Mouse (Mus musculus): ENCODE measurements around the gene Anks1. TPM values are rescaled to one million over a fixed set of nuclear protein-coding genes. Genes with fewer than 3 reads are reported as not detected.

Gene Anks1
- polyA plus RNA-seq (2015; fragmentation: Nextera tagmentation; extraction: Ambion mirVana): 14.5 and 15.0 TPM in 2 replicates

DNA sequence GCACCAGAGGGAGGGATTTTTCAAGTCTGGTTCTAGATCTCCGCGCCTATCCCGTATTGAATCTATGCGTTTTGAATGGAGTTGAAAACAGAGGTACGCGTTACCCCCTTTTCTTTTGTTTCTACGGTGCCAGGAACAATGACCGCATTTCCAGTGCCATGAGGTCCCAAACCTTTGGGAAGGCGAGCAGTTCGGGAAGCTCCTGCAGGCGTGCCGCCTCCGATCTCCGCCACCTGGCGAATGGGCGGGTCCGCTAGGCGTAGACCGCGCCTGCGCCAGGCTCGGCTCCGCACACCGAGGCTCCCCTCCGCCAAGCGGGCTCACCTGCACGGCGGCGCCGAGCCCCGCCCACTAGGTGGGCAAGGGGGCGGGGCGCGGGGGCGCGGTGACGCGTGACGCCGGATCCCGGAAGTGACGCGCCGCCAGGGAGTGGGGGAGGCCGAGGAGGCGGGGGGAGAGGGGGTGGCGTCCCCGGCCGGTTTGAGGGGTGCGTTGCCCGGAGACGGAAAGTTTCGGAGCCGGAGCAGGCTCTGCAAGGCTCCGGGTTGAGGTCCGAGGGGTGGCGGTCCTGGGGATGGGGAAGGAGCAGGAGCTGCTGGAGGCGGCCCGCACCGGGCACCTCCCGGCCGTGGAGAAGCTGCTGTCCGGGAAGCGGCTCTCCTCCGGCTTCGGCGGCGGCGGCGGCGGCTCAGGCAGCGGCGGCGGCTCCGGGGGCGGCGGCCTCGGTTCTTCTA lies at the start of gene Anks1:
Gene Anks1 (plus strand): TSS at position 419 of the 734 bp plus-strand sequence.
- WGBS: under 1% methylated on average over 61 of the region's 78 CpGs
- peaks cover 26% of the 10 kb centered on the region for H3K4me1 ChIP-seq (ENCODE audit: insufficient read depth, low read length)
- peak; percentile 91 for ATAC-seq (ENCODE audit: low FRiP score, low TSS enrichment)
- no peaks in the 10 kb centered on the region for H3K27me3 ChIP-seq (ENCODE audit: insufficient read depth, low read length)
- H3K27ac ChIP-seq (ENCODE audit: low read length): peak within 1 kb of the TSS; percentile 81
- peak within 1 kb of the TSS; percentile 84 for H3K4me3 ChIP-seq (ENCODE audit: low read length)
- H3K4me2 ChIP-seq (replicated peaks; ENCODE audit: low read depth, low read length): peak within 1 kb of the TSS; percentile 67
- H3K9me3 ChIP-seq (ENCODE audit: low read length): no peaks in the 10 kb centered on the region
- H3K36me3 ChIP-seq (ENCODE audit: insufficient read depth, low read length): 0 out of 2 replicates have a peak, but pooled peaks cover 5% of the 10 kb centered on the region
- peak within 1 kb of the TSS; percentile 86 for H3K9ac ChIP-seq (replicated peaks; ENCODE audit: low read length)

DNA sequence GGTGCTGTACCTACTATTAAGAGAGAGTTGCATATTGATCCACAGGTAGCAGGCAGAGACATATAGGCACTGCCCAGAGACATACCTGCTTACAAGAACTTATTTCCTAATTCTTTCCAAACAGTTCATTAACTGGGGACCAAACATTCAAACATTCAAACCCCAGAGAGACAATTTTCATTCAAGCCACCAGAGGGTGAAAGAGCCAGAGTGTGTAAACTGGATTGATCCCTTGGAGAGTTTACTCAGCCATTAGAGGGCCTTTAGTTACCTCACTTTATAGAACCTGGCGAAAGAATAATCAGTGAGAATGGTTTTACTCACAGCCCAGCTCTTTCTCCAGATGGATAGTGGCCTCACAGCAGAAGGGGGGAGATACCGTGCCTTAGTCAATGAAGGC lies 43.6 kb upstream of the Anks1 start:
- Histone ChIP-seq H3K36me3 (ENCODE audit: insufficient read depth, low read length) (0 out of 2 replicates have a peak, but pooled peaks cover 3% of the 10 kb centered on the region), H3K27ac (ENCODE audit: low read length) (no peak overlapping the region), H3K9me3 (ENCODE audit: low read length) (0 out of 2 replicates have a peak, but pooled peaks cover 2% of the 10 kb centered on the region), H3K4me1 (ENCODE audit: insufficient read depth, low read length) (no peaks in the 10 kb centered on the region), H3K9ac (replicated peaks; ENCODE audit: low read length) (no peak overlapping the region), H3K4me3 (ENCODE audit: low read length) (no peak overlapping the region), H3K4me2 (replicated peaks; ENCODE audit: low read depth, low read length) (no peak overlapping the region), H3K27me3 (ENCODE audit: insufficient read depth, low read length) (no peaks in the 10 kb centered on the region)
- no peak for ATAC-seq (ENCODE audit: low FRiP score, low TSS enrichment)
- 85% methylated on average over 2 of the region's 2 CpGs for WGBS

DNA sequence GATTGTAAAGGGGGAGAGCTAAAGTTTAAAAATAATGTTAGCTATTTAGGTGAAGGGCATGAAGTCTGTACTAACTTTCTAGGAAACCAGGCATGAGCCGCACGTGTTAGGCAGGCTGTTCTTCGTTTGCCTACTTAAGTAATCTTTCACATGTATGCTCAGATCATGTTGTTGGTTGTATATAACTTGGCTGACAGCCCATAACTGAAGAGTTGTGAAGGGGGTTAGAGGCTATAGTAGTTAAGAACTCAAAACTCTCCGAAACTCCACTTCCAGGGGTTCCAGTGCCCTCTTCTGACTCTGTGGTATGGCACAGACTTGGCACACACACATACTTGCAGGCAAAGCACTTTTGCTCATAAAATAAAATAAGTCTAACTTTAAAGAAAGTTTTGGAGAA lies 42.4 kb upstream of the Anks1 start:
- H3K27ac ChIP-seq (ENCODE audit: low read length): no peak overlapping the region
- H3K9me3 ChIP-seq (ENCODE audit: low read length): 0 out of 2 replicates have a peak, but pooled peaks cover 2% of the 10 kb centered on the region
- no peak overlapping the region for H3K4me3 ChIP-seq (ENCODE audit: low read length)
- no peak for ATAC-seq (ENCODE audit: low FRiP score, low TSS enrichment)
- 73% methylated on average over 4 of the region's 4 CpGs for WGBS
- H3K4me1 ChIP-seq (ENCODE audit: insufficient read depth, low read length): no peaks in the 10 kb centered on the region
- H3K27me3 ChIP-seq (ENCODE audit: insufficient read depth, low read length): no peaks in the 10 kb centered on the region
- 0 out of 2 replicates have a peak, but pooled peaks cover 3% of the 10 kb centered on the region for H3K36me3 ChIP-seq (ENCODE audit: insufficient read depth, low read length)
- H3K9ac ChIP-seq (replicated peaks; ENCODE audit: low read length): no peak overlapping the region
- no peak overlapping the region for H3K4me2 ChIP-seq (replicated peaks; ENCODE audit: low read depth, low read length)

DNA sequence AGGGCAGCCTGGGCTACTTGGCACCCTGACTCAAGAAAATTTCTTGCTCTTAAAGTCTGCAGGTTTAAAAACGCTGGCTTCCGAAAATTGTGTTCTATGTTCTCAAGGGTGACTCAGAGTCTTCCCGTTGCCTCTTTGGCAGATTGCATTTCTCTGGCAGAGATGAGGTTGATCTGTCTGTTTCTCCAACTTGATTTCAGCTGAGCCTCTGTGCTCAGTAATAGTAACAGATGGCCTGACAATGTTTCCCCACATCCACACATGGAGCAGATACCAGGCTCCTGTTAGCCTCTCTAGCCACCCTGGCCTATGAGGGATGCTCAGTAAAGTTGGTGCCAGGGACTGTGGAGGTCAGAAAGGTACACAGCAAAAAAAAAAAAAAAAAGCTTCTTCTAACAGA lies 37.3 kb upstream of the Anks1 start:
- H3K4me2 ChIP-seq (replicated peaks; ENCODE audit: low read depth, low read length): no peak overlapping the region
- no peak overlapping the region for H3K4me3 ChIP-seq (ENCODE audit: low read length)
- 0 out of 2 replicates have a peak, but pooled peaks cover 2% of the 10 kb centered on the region for H3K9me3 ChIP-seq (ENCODE audit: low read length)
- H3K9ac ChIP-seq (replicated peaks; ENCODE audit: low read length): no peak overlapping the region
- no peak for ATAC-seq (ENCODE audit: low FRiP score, low TSS enrichment)
- H3K4me1 ChIP-seq (ENCODE audit: insufficient read depth, low read length): peaks cover 16% of the 10 kb centered on the region; the same call in 1 of the 2 replicates
- H3K27ac ChIP-seq (ENCODE audit: low read length): no peak overlapping the region
- H3K27me3 ChIP-seq (ENCODE audit: insufficient read depth, low read length): no peaks in the 10 kb centered on the region
- 0 out of 2 replicates have a peak, but pooled peaks cover 3% of the 10 kb centered on the region for H3K36me3 ChIP-seq (ENCODE audit: insufficient read depth, low read length)
- WGBS: 96% methylated on average over 3 of the region's 3 CpGs

DNA sequence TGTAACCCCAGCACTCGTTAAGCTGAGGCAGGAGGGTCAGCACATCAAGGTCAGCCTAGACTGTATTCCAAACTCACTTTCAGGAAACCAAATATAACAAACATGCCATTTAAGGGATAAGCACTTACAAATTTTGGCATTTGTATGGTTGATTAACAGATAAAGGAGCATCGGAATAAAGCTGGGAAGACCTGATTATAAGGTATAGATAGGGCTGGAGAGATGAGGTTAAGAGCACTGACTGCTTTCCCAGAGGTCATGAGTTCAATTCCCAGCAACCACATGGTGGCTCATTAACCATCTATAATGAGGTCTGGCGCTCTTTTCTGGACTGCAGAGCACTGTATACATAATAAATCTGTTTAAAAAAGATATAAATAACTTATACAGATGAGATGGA lies 35.5 kb upstream of the Anks1 start:
- H3K27me3 ChIP-seq (ENCODE audit: insufficient read depth, low read length): no peaks in the 10 kb centered on the region
- no peak for ATAC-seq (ENCODE audit: low FRiP score, low TSS enrichment)
- no peak overlapping the region for H3K9ac ChIP-seq (replicated peaks; ENCODE audit: low read length)
- no peak overlapping the region for H3K27ac ChIP-seq (ENCODE audit: low read length)
- H3K4me3 ChIP-seq (ENCODE audit: low read length): no peak overlapping the region
- H3K9me3 ChIP-seq (ENCODE audit: low read length): 0 out of 2 replicates have a peak, but pooled peaks cover 2% of the 10 kb centered on the region
- H3K36me3 ChIP-seq (ENCODE audit: insufficient read depth, low read length): 0 out of 2 replicates have a peak, but pooled peaks cover 3% of the 10 kb centered on the region
- H3K4me2 ChIP-seq (replicated peaks; ENCODE audit: low read depth, low read length): no peak overlapping the region
- WGBS: 60% methylated on average over 3 of the region's 3 CpGs
- H3K4me1 ChIP-seq (ENCODE audit: insufficient read depth, low read length): peaks cover 16% of the 10 kb centered on the region; the same call in 1 of the 2 replicates

DNA sequence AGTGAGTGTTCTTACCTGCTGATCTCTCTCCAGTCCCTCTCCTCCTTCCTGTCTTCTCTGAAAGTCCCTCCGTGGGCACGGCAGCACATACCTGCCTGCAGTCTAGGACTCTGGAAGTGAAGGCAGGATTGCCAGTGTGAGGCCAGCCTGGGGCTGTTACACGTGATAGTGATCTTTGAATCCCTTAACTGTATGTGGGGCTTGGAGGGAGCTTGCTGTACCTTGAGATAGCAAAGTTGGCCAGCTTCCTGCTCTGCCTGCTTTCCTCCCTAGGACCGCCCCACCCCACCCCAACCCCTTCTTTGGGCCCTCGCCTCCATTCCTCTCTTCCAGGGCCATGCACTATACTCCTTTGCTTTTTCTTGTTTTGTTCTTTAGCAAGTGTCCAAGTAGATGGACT lies 34.6 kb upstream of the Anks1 start:
- Histone ChIP-seq H3K9me3 (ENCODE audit: low read length) (no peaks in the 10 kb centered on the region), H3K27ac (ENCODE audit: low read length) (no peak overlapping the region), H3K4me2 (replicated peaks; ENCODE audit: low read depth, low read length) (no peak overlapping the region), H3K9ac (replicated peaks; ENCODE audit: low read length) (no peak overlapping the region), H3K27me3 (ENCODE audit: insufficient read depth, low read length) (no peaks in the 10 kb centered on the region), H3K36me3 (ENCODE audit: insufficient read depth, low read length) (peaks cover 8% of the 10 kb centered on the region; the same call in 1 of the 2 replicates), H3K4me1 (ENCODE audit: insufficient read depth, low read length) (peaks cover 16% of the 10 kb centered on the region; the same call in 1 of the 2 replicates), H3K4me3 (ENCODE audit: low read length) (no peak overlapping the region)
- 56% methylated on average over 5 of the region's 5 CpGs for WGBS
- ATAC-seq (ENCODE audit: low FRiP score, low TSS enrichment): no peak

DNA sequence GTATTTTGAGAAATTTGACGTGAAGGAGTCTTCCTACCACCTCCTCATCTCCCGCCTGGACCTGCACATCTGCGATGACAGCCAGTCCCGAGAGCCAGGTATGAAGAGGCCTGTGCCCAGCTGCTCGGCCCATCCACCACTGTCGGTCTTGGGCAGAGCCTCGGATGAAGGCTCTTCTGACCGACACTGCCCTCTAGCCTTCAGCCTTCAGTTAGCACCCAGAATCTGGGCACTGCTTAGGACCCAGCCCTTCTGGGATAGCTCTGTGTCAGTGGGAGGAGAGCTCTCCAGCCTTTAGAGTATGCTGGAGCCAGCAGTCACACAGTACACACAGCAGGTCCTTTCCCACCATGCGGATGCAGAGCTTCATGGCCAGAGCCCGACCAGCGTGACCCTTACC lies 27.6 kb upstream of the Anks1 start:
- no peak overlapping the region for H3K4me3 ChIP-seq (ENCODE audit: low read length)
- no peaks in the 10 kb centered on the region for H3K4me1 ChIP-seq (ENCODE audit: insufficient read depth, low read length)
- 0 out of 2 replicates have a peak, but pooled peaks have one; percentile 57 for ATAC-seq (ENCODE audit: low FRiP score, low TSS enrichment)
- no peaks in the 10 kb centered on the region for H3K27me3 ChIP-seq (ENCODE audit: insufficient read depth, low read length)
- 63% methylated on average over 11 of the region's 11 CpGs for WGBS
- H3K9me3 ChIP-seq (ENCODE audit: low read length): no peaks in the 10 kb centered on the region
- H3K36me3 ChIP-seq (ENCODE audit: insufficient read depth, low read length): peaks cover 48% of the 10 kb centered on the region
- H3K4me2 ChIP-seq (replicated peaks; ENCODE audit: low read depth, low read length): no peak overlapping the region
- no peak overlapping the region for H3K27ac ChIP-seq (ENCODE audit: low read length)
- no peak overlapping the region for H3K9ac ChIP-seq (replicated peaks; ENCODE audit: low read length)

DNA sequence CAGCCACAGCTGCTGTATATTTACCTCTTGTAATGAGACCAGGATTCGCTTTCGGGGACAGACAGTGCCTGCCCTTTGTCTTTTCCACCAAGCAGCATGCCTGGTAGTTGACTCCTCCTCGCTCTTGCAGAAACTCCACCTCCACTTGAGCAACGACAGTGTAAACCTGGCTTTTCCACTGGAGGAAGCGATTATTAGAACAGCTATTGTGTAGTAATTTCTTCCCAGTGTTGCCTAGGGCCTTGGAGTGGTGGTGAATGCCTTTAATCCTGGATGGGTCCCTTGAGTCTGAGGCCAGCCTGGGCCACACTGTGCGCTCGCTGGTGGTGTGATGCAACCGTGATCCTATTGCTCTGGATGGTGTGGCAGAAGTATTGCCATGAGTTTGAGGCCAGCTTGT lies 26.0 kb upstream of the Anks1 start:
- ATAC-seq (ENCODE audit: low FRiP score, low TSS enrichment): no peak
- 89% methylated on average over 8 of the region's 8 CpGs for WGBS

DNA sequence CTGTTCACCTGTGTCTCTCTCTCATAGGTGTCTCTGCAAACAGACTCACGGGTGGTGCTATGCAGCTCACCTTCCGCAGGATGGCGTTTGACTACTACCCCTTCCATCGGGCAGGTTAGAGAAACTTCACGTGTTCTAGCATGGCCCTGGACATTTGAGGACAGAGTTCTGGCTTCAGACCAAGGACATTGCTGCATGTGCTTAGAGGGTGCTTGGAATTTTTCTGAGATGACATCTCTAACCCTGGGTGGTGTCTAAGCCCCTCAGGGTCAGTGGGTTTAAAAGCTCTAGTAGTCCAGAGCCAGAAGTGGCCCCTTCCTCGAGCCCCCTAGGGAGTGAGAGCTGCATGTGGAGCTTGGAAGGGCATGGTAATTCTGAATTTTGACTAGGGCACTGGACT lies 25.1 kb upstream of the Anks1 start:
- no peak overlapping the region for H3K9ac ChIP-seq (replicated peaks; ENCODE audit: low read length)
- no peak overlapping the region for H3K4me3 ChIP-seq (ENCODE audit: low read length)
- H3K36me3 ChIP-seq (ENCODE audit: insufficient read depth, low read length): peaks cover 59% of the 10 kb centered on the region
- H3K4me2 ChIP-seq (replicated peaks; ENCODE audit: low read depth, low read length): no peak overlapping the region
- H3K9me3 ChIP-seq (ENCODE audit: low read length): no peaks in the 10 kb centered on the region
- no peaks in the 10 kb centered on the region for H3K27me3 ChIP-seq (ENCODE audit: insufficient read depth, low read length)
- no peak overlapping the region for H3K27ac ChIP-seq (ENCODE audit: low read length)
- no peak for ATAC-seq (ENCODE audit: low FRiP score, low TSS enrichment)
- 93% methylated on average over 6 of the region's 6 CpGs for WGBS
- H3K4me1 ChIP-seq (ENCODE audit: insufficient read depth, low read length): no peaks in the 10 kb centered on the region

More for the DNA sequence above, 26.0 kb upstream of the Anks1 start:
- no peaks in the 10 kb centered on the region for H3K9me3 ChIP-seq (ENCODE audit: low read length)
- no peaks in the 10 kb centered on the region for H3K4me1 ChIP-seq (ENCODE audit: insufficient read depth, low read length)
- peaks cover 59% of the 10 kb centered on the region for H3K36me3 ChIP-seq (ENCODE audit: insufficient read depth, low read length)
- H3K27ac ChIP-seq (ENCODE audit: low read length): no peak overlapping the region
- H3K4me3 ChIP-seq (ENCODE audit: low read length): no peak overlapping the region
- no peak overlapping the region for H3K4me2 ChIP-seq (replicated peaks; ENCODE audit: low read depth, low read length)
- no peaks in the 10 kb centered on the region for H3K27me3 ChIP-seq (ENCODE audit: insufficient read depth, low read length)
- no peak overlapping the region for H3K9ac ChIP-seq (replicated peaks; ENCODE audit: low read length)
